Mouse (Mus musculus): ENCODE data around the gene Col27a1. TPM values are rescaled to one million over a fixed set of nuclear protein-coding genes. Genes with fewer than 3 reads are reported as not detected.

Col27a1 gene
- total and polyA plus RNA-seq, 2 experiments from 2014 or later = 1.4 to 9.5 TPM

DNA sequence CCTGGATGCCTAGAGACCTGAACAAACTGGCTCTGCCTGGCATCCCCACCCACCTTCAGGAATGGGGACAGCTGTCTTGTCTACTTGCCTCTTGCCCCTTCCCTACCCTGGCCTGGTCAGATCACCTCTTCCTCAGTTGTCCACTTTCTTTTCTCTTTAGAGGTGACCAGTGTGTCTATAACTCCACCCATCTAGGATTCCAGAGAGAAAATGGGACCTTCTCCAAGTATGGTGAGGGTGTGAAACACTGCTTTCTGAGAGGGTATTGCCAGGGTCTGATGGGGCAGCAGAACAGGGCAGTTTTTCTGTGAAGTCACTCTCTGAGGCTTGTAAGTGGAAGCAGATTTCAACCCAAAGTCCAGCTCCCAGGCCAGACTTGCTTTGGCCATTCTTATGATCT lies 131.5 kb downstream of the Col27a1 start:
- no peak overlapping the region for H3K27ac ChIP-seq
- H3K4me3 ChIP-seq (ENCODE audit: low read length) = no peak overlapping the region
- no peaks in the 10 kb centered on the region for H3K9me3 ChIP-seq (ENCODE audit: low read length)
- no peak for ATAC-seq
- H3K4me1 ChIP-seq (ENCODE audit: insufficient read depth, low read length) = no peaks in the 10 kb centered on the region
- H3K4me2 ChIP-seq (ENCODE audit: low read depth, low read length) = no peak overlapping the region
- H3K27me3 ChIP-seq (ENCODE audit: insufficient read depth, low read length) = no peaks in the 10 kb centered on the region
- TF ChIP-seq CTCF (IDR thresholded peaks at IDR 0.05; ENCODE audit: low read depth) = no peak
- H3K9ac ChIP-seq (replicated peaks; ENCODE audit: low read length) = no peak overlapping the region
- H3K36me3 ChIP-seq (ENCODE audit: insufficient read depth, low read length) = no peaks in the 10 kb centered on the region
- DNase-seq (ENCODE audit: low spot score) = no peak

DNA sequence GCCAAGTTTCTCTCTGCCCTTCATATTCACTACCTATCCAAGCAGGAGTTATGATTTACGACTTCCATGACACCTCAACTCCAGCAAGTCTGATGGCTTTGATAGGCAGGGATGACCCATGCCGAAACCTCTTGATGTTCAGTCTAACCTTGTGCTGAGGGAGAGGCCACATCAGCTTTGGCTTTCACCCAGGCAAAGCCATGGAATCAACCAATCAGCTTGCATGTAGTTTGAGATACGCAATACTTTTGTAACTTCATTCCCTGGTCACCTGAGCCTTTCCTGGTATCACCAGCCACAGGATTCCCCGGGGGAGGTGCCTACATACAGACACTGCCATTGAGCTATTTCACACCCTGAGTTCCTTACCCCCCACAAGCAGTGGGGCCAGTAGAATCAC lies 132.9 kb downstream of the Col27a1 start:
- Histone ChIP-seq H3K9ac (replicated peaks; ENCODE audit: low read length) (no peak overlapping the region), H3K27ac (no peak overlapping the region), H3K9me3 (ENCODE audit: low read length) (no peaks in the 10 kb centered on the region), H3K4me3 (ENCODE audit: low read length) (no peak overlapping the region), H3K4me2 (ENCODE audit: low read depth, low read length) (no peak overlapping the region), H3K27me3 (ENCODE audit: insufficient read depth, low read length) (no peaks in the 10 kb centered on the region), H3K36me3 (ENCODE audit: insufficient read depth, low read length) (no peaks in the 10 kb centered on the region), H3K4me1 (ENCODE audit: insufficient read depth, low read length) (no peaks in the 10 kb centered on the region)
- no peak for ATAC-seq
- DNase-seq (ENCODE audit: low spot score) = no peak
- no peak for TF ChIP-seq CTCF (IDR thresholded peaks at IDR 0.05; ENCODE audit: low read depth)
- 95% methylated on average over 4 of the region's 4 CpGs for WGBS

DNA sequence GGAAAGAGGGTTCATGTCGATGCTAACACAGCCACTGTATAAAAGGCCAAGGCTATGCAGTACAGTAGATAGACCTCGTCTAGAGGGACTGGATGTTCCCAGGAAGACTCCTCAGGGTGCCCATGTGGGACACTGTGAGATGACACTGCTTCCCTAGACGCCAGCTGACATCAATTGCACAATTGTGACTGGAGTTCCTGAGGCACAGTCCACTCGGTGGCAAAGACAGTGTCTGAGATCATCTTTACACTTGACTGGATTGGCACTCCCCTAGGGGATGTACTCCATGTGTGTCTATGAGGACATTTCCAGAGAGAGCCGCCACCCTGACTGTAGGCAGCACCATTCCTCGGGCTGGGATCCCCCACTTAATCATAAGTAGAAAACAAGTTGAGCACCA lies 134.7 kb downstream of the Col27a1 start:
- WGBS = 63% methylated on average over 6 of the region's 6 CpGs
- DNase-seq (ENCODE audit: low spot score) = no peak
- H3K27ac ChIP-seq = no peak overlapping the region

DNA sequence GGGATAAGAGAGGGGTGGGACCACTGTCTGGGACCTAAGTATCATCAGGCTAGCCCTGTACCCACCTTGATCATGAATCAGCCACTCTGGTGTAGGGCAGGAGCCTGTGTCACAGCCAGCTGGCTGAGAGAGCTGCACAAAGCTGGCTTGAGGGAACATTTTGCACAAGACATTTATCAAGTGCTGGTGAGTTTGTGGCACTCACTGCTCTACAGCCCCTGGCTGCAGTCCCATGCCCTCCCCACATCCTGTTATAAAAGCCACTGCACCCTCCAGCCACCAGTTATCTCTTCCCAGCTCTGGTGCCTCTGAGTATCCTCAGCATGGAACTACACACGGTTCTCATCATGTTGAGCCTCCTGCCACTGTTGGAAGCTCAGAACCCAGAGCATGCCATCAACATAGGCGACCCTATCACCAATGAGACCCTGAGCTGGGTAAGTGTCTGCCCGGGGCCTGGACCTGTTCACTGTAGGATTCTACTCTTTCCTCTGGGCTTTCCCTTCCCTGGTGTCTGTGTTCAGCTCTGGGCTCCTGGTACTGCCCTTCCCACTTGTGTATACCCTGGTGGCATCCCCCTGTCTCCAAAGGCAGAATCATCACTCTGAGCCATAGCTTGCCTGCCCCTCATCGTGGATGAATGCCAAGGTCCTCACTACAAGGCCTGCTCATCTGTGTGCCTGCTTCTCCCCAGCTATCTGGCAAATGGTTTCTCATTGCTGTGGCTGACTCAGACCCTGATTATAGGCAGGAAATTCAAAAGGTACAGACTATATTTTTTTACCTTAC lies 142.3 kb downstream of the Col27a1 start, which contains the start of gene Orm3:
Gene Orm3 (plus strand): TSS at position 286 of the 789 bp plus-strand sequence.
- H3K27ac ChIP-seq = no peak within 1 kb of the TSS
- no peak within 1 kb of the TSS for H3K4me2 ChIP-seq (ENCODE audit: low read depth, low read length)
- WGBS = 64% methylated on average over 4 of the region's 4 CpGs
- H3K36me3 ChIP-seq (ENCODE audit: insufficient read depth, low read length) = no peaks in the 10 kb centered on the region
- no peak within 1 kb of the TSS for H3K9ac ChIP-seq (replicated peaks; ENCODE audit: low read length)
- TF ChIP-seq CTCF (IDR thresholded peaks at IDR 0.05; ENCODE audit: low read depth) = no peak
- ATAC-seq (no peak), DNase-seq (ENCODE audit: low spot score) (no peak)
- H3K9me3 ChIP-seq (ENCODE audit: low read length) = no peaks in the 10 kb centered on the region
- no peaks in the 10 kb centered on the region for H3K4me1 ChIP-seq (ENCODE audit: insufficient read depth, low read length)
- no peak within 1 kb of the TSS for H3K4me3 ChIP-seq (ENCODE audit: low read length)
- no peaks in the 10 kb centered on the region for H3K27me3 ChIP-seq (ENCODE audit: insufficient read depth, low read length)

More for the DNA sequence above, 134.7 kb downstream of the Col27a1 start:
- TF ChIP-seq CTCF (IDR thresholded peaks at IDR 0.05; ENCODE audit: low read depth) = no peak
- H3K9me3 ChIP-seq (ENCODE audit: low read length) = no peaks in the 10 kb centered on the region
- H3K9ac ChIP-seq (replicated peaks; ENCODE audit: low read length) = no peak overlapping the region
- no peaks in the 10 kb centered on the region for H3K4me1 ChIP-seq (ENCODE audit: insufficient read depth, low read length)
- H3K4me2 ChIP-seq (ENCODE audit: low read depth, low read length) = no peak overlapping the region
- H3K4me3 ChIP-seq (ENCODE audit: low read length) = no peak overlapping the region
- ATAC-seq = 0 out of 2 replicates have a peak, but pooled peaks have one; percentile 43
- no peaks in the 10 kb centered on the region for H3K36me3 ChIP-seq (ENCODE audit: insufficient read depth, low read length)
- no peaks in the 10 kb centered on the region for H3K27me3 ChIP-seq (ENCODE audit: insufficient read depth, low read length)

DNA sequence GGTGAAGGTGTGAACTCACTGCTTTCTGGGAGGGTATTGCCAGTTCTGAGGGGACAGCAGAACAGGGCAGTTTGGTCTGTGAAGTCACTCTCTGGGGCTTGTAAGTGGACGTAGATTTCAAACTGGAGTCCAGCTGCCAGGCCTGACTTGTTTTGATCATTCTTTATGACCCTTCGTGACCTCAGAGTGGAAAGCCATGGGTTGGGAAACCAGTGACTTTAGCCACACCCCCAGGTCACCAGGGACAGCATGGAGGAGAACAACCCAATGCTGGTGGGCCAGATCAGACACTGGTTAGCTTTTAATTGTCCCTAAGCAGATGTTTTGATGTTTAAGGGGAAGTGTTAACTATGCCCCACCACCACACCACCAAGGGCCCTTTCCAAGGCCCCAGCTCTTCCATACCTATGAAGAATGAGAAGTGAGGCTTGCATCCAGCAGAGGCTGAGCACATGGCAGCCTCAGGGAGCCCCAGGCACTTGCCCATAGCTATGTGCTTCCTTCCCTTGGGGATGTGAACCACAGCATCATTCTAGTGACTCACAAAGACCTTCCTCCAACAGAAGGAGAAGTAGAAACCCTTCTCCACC lies 143.3 kb downstream of the Col27a1 start:
- Histone ChIP-seq H3K4me2 (ENCODE audit: low read depth, low read length) (no peak overlapping the region), H3K4me1 (ENCODE audit: insufficient read depth, low read length) (no peaks in the 10 kb centered on the region), H3K27ac (no peak overlapping the region), H3K27me3 (ENCODE audit: insufficient read depth, low read length) (no peaks in the 10 kb centered on the region), H3K9ac (replicated peaks; ENCODE audit: low read length) (no peak overlapping the region), H3K36me3 (ENCODE audit: insufficient read depth, low read length) (no peaks in the 10 kb centered on the region), H3K4me3 (ENCODE audit: low read length) (no peak overlapping the region), H3K9me3 (ENCODE audit: low read length) (no peaks in the 10 kb centered on the region)
- DNase-seq (ENCODE audit: low spot score) (no peak), ATAC-seq (no peak)
- TF ChIP-seq CTCF (IDR thresholded peaks at IDR 0.05; ENCODE audit: low read depth) = no peak
- 79% methylated on average over 2 of the region's 2 CpGs for WGBS

DNA sequence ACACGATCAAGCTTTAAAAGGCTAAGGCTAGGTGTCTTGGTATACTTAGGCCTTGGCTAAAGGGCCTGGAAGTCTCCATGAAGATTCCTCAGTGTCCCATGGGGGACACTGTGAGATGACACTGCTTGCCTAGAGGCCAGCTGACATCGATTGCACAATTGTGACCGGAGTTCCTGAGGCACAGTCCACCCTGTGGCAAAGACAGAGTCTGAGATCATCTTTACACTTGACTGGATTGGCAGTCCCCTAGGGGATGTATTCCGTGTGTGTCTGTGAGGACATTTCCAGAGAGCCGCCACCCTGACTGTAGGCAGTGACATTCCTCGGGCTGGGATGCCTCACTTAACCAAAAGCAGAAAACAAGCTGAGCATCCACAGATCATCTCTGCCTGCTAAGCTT lies 146.1 kb downstream of the Col27a1 start:
- no peaks in the 10 kb centered on the region for H3K36me3 ChIP-seq (ENCODE audit: insufficient read depth, low read length)
- DNase-seq (ENCODE audit: low spot score) (no peak), ATAC-seq (no peak)
- no peak for TF ChIP-seq CTCF (IDR thresholded peaks at IDR 0.05; ENCODE audit: low read depth)
- no peak overlapping the region for H3K4me2 ChIP-seq (ENCODE audit: low read depth, low read length)
- no peak overlapping the region for H3K9ac ChIP-seq (replicated peaks; ENCODE audit: low read length)
- 66% methylated on average over 6 of the region's 6 CpGs for WGBS
- H3K4me1 ChIP-seq (ENCODE audit: insufficient read depth, low read length) = no peaks in the 10 kb centered on the region
- no peaks in the 10 kb centered on the region for H3K27me3 ChIP-seq (ENCODE audit: insufficient read depth, low read length)
- no peak overlapping the region for H3K4me3 ChIP-seq (ENCODE audit: low read length)
- H3K9me3 ChIP-seq (ENCODE audit: low read length) = no peaks in the 10 kb centered on the region
- H3K27ac ChIP-seq = no peak overlapping the region

DNA sequence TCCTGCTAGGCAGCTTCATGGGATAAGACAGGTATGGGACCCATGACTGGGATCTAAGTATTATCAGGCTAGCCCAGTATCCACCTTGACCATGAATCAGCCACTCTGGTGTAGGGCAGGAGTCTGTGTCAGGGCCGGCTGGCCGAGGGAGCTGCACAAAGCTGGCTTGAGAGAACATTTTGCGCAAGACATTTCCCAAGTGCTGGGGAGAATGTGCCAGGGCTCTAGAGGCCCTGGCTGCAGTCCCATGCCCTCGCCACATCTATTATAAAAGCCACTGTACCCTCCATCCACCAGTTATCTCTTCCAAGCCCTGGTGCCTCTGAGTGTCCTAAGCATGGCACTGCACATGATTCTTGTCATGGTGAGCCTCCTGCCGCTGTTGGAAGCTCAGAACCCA lies 148.3 kb downstream of the Col27a1 start, which contains the start of gene Orm2:
Gene Orm2 (plus strand): TSS at position 300 of the 400 bp plus-strand sequence.
- no peaks in the 10 kb centered on the region for H3K36me3 ChIP-seq (ENCODE audit: insufficient read depth, low read length)
- no peak for ATAC-seq
- DNase-seq (ENCODE audit: low spot score) = peak; percentile 17

More for the DNA sequence above, 148.3 kb downstream of the Col27a1 start, which contains the start of gene Orm2:
- Histone ChIP-seq H3K9ac (replicated peaks; ENCODE audit: low read length) (no peak within 1 kb of the TSS), H3K4me3 (ENCODE audit: low read length) (no peak within 1 kb of the TSS), H3K27ac (no peak within 1 kb of the TSS), H3K9me3 (ENCODE audit: low read length) (no peaks in the 10 kb centered on the region), H3K4me2 (ENCODE audit: low read depth, low read length) (no peak within 1 kb of the TSS), H3K27me3 (ENCODE audit: insufficient read depth, low read length) (no peaks in the 10 kb centered on the region), H3K4me1 (ENCODE audit: insufficient read depth, low read length) (no peaks in the 10 kb centered on the region)
- 65% methylated on average over 5 of the region's 5 CpGs for WGBS
- no peak for TF ChIP-seq CTCF (IDR thresholded peaks at IDR 0.05; ENCODE audit: low read depth)
